Mouse (Mus musculus): ENCODE results near the gene Psmf1. TPM values are rescaled to one million over a fixed set of nuclear protein-coding genes. Genes with fewer than 3 reads are reported as not detected.

Gene Psmf1
- total RNA-seq, 2 experiments from 2014 or later: 56.4 to 127 TPM

Other genes starting within 250 kb of the Psmf1 start
- gene Fkbp1a, start 201.7 kb downstream of the Psmf1 start, total RNA-seq (2015; ENCODE audit: low replicate concordance): 6.3 and 15.9 TPM in 2 replicates
- gene Fkbp1a, start 201.7 kb downstream of the Psmf1 start, total RNA-seq (2017; ENCODE audit: low replicate concordance): 1.7 and 2.1 TPM in 2 replicates
- gene Sdcbp2, start 171.6 kb downstream of the Psmf1 start, total RNA-seq (2015; ENCODE audit: low replicate concordance): not detected in 2 replicates
- not detected in 2 replicates for gene Sdcbp2, start 171.6 kb downstream of the Psmf1 start, total RNA-seq (2017; ENCODE audit: low replicate concordance)
- not detected in 2 replicates for gene Snph, start 111.6 kb downstream of the Psmf1 start, total RNA-seq (2015; ENCODE audit: low replicate concordance)
- not detected in 2 replicates for gene Snph, start 111.6 kb downstream of the Psmf1 start, total RNA-seq (2017; ENCODE audit: low replicate concordance)
- gene Rad21l, start 75.7 kb downstream of the Psmf1 start, total RNA-seq (2015; ENCODE audit: low replicate concordance): not detected in 2 replicates
- gene Rad21l, start 75.7 kb downstream of the Psmf1 start, total RNA-seq (2017; ENCODE audit: low replicate concordance): not detected in 2 replicates
- not detected in 2 replicates for gene Tmem74b, start 42.2 kb downstream of the Psmf1 start, total RNA-seq (2015; ENCODE audit: low replicate concordance)
- 0.90 TPM in 1 of 2 replicates, not detected in the other for gene Tmem74b, start 42.2 kb downstream of the Psmf1 start, total RNA-seq (2017; ENCODE audit: low replicate concordance)
- gene Rspo4, start 98.7 kb upstream of the Psmf1 start, total RNA-seq (2015; ENCODE audit: low replicate concordance): not detected in 2 replicates
- not detected in 2 replicates for gene Rspo4, start 98.7 kb upstream of the Psmf1 start, total RNA-seq (2017; ENCODE audit: low replicate concordance)
- gene Angpt4, start 167.0 kb upstream of the Psmf1 start, total RNA-seq (2015; ENCODE audit: low replicate concordance): not detected in 2 replicates
- not detected in 2 replicates for gene Angpt4, start 167.0 kb upstream of the Psmf1 start, total RNA-seq (2017; ENCODE audit: low replicate concordance)
- gene Fam110a, start 236.0 kb upstream of the Psmf1 start, total RNA-seq (2015; ENCODE audit: low replicate concordance): 1.3 and 4.7 TPM in 2 replicates
- 1.8 and 3.6 TPM in 2 replicates for gene Fam110a, start 236.0 kb upstream of the Psmf1 start, total RNA-seq (2017; ENCODE audit: low replicate concordance)

Data from erythroid progenitor cell, adult 5-6 weeks (primary cell).